Mouse (Mus musculus): Measurements from ENCODE around the gene Elavl4.

Gene Elavl4

GRCm38 (mm10) chr4:110165217-110165616 is 186.5 kb downstream of the Elavl4 start:
- peak; percentile 42 to 45 for DNase-seq (ENCODE audit: low spot score in 2 of 2)

GRCm38 (mm10) chr4:110161600-110161999 is 190.1 kb downstream of the Elavl4 start:
- no peak for DNase-seq (ENCODE audit: low spot score in 2 of 2)

GRCm38 (mm10) chr4:110157515-110158159 is 194.1 kb downstream of the Elavl4 start:
- DNase-seq (ENCODE audit: low spot score in 2 of 2), result no peak

- DNase-seq (ENCODE audit: low spot score in 2 of 2), result no peak
These were observed 195.8 kb downstream of the Elavl4 start for GRCm38 (mm10) chr4:110155954-110156353.

Data from frontal cortex, postnatal 14 days (tissue).